Mouse (Mus musculus) midbrain, embryonic 12.5 days (tissue): ENCODE data around the gene Eif2d. TPM values are rescaled to one million over a fixed set of nuclear protein-coding genes. Genes with fewer than 3 reads are reported as not detected.

ENCODE experiments used
- ATAC-seq: fragments of 200-750 bp; cut with Nextera tagmentation; 2 replicates; pipeline ENCODE4 v1.8.0; 2017; ENCODE audit warnings: low read depth, moderate TSS enrichment, moderate library complexity; ENCODE audit not compliant: low FRiP score
- H3K27ac ChIP-seq: fragments of 300-500 bp; sonication (generic); replicated peaks from 2 replicates; pipeline ENCODE4 v1.5.1; 2016; ENCODE audit warnings: mild to moderate bottlenecking
- H3K27me3 ChIP-seq: fragments of 300-500 bp; sonication (generic); 2 replicates; pipeline ENCODE4 v1.6.1; 2016; ENCODE audit warnings: mild to moderate bottlenecking
- H3K36me3 ChIP-seq: fragments of 300-500 bp; sonication (generic); 2 replicates; pipeline ENCODE4 v1.6.1; 2016
- H3K4me1 ChIP-seq: fragments of 300-500 bp; sonication (generic); 2 replicates; pipeline ENCODE4 v1.6.1; 2016
- H3K4me2 ChIP-seq: fragments of 300-500 bp; sonication (generic); replicated peaks from 2 replicates; pipeline ENCODE4 v1.6.1; 2016; ENCODE audit warnings: mild to moderate bottlenecking, moderate library complexity
- H3K4me3 ChIP-seq: fragments of 300-500 bp; sonication (generic); 2 replicates; pipeline ENCODE4 v1.5.1; 2016; ENCODE audit warnings: mild to moderate bottlenecking
- H3K9ac ChIP-seq: fragments of 300-500 bp; sonication (generic); replicated peaks from 2 replicates; pipeline ENCODE4 v1.6.1; 2016; ENCODE audit warnings: mild to moderate bottlenecking, moderate library complexity
- H3K9me3 ChIP-seq: fragments of 300-500 bp; sonication (generic); 2 replicates; pipeline ENCODE4 v1.6.1; 2016; ENCODE audit warnings: mild to moderate bottlenecking
- WGBS: fragments of 180-500 bp; shearing (Covaris S2); methylation state at CpG from one replicate; pipeline ENCODE4 v1.1.7; 2016; 5-methylcytosine and 5-hydroxymethylcytosine counted together
- polyA plus RNA-seq: library from polyadenylated mRNA; unstranded; fragments of >200 nt; fragmentation: Nextera tagmentation; extraction: Ambion mirVana; gene quantifications from 2 replicates; pipeline ENCODE4 v1.2.1, GENCODE M21; 2016

Gene Eif2d
- polyA plus RNA-seq = 50.9 and 54.4 TPM in 2 replicates

DNA sequence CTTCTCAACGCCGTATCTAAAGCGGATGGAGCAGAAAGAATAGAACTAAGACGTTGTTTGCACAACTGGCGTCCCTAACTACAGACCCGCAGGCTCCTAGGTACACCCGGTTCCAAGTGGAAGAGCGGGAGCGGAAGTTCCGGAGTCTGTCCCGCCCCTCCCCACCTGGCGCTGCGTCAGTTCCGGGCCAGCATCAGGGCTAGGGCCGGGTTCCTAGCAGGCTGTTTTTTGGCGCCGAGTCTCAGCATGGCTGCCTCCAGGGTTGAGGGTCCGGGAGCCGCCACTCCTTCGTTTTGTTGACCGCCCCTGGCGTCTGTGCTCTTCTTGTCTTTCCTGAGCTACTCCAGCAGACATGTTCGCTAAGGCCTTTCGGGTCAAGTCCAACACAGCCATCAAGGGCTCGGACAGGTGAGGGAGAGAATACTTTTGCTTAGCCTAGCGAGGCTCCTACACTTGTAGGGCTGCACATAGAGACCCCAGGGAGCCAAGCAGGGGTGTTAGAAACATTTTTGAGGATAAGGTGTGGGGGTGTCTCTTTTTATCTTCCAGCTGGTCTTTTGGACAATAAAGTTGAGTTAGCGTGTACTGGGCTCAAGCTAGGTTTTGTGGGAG lies at the start of gene Eif2d:
Gene Eif2d, plus strand, starts transcription at position 164 of the 612 bp plus-strand sequence.
- peak within 1 kb of the TSS; percentile 87 for H3K4me2 ChIP-seq
- peak within 1 kb of the TSS; percentile 65 for H3K9ac ChIP-seq
- H3K36me3 ChIP-seq = peaks cover 3% of the 10 kb centered on the region
- H3K4me1 ChIP-seq = peaks cover 10% of the 10 kb centered on the region
- H3K9me3 ChIP-seq = no peaks in the 10 kb centered on the region
- H3K27me3 ChIP-seq = peaks cover 8% of the 10 kb centered on the region
- ATAC-seq = peak; percentile 99
- H3K4me3 ChIP-seq = peak within 1 kb of the TSS; percentile 58
- WGBS = under 1% methylated on average over 27 of the region's 27 CpGs
- 0 out of 2 replicates have a peak within 1 kb of the TSS, but pooled peaks have one; percentile 15 for H3K27ac ChIP-seq

DNA sequence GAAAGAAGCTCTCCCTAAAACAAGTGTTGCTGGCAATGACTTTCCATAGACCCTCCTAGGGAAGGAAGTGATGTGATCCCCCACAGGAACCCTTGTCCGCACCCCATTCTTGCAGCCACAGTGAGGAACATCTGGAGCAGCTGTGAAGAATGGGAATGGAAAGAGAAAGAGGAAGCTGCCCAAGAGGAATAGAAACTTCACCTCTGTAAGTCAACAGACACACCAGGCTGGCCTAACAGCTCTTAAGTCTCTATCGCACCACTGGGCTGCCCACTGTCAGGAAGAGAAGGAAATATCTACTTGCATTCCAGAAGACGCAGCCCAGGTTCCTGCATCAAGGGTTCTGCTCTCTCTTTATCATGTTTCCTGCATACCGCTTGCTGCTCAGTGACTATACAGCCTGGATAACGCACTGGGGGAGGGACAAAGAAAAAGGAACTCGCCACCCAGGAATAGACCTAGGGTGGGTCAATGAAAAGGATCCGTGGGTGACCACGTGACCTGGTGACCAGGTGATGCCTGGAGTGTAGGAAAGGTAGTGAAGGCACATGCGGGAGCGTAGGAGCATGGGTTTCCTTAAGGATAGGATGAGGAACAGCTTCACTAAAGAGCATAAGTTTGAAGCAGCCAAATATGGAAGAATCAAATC lies 49.1 kb upstream of the Eif2d start:
- H3K4me2 ChIP-seq = no peak overlapping the region
- H3K36me3 ChIP-seq = no peaks in the 10 kb centered on the region
- H3K4me1 ChIP-seq = no peaks in the 10 kb centered on the region
- H3K27me3 ChIP-seq = peaks cover 5% of the 10 kb centered on the region; the same call in 1 of the 2 replicates
- H3K9me3 ChIP-seq = no peaks in the 10 kb centered on the region
- no peak overlapping the region for H3K4me3 ChIP-seq
- ATAC-seq = no peak
- H3K27ac ChIP-seq = no peak overlapping the region
- H3K9ac ChIP-seq = no peak overlapping the region
- WGBS = 84% methylated on average over 10 of the region's 10 CpGs

DNA sequence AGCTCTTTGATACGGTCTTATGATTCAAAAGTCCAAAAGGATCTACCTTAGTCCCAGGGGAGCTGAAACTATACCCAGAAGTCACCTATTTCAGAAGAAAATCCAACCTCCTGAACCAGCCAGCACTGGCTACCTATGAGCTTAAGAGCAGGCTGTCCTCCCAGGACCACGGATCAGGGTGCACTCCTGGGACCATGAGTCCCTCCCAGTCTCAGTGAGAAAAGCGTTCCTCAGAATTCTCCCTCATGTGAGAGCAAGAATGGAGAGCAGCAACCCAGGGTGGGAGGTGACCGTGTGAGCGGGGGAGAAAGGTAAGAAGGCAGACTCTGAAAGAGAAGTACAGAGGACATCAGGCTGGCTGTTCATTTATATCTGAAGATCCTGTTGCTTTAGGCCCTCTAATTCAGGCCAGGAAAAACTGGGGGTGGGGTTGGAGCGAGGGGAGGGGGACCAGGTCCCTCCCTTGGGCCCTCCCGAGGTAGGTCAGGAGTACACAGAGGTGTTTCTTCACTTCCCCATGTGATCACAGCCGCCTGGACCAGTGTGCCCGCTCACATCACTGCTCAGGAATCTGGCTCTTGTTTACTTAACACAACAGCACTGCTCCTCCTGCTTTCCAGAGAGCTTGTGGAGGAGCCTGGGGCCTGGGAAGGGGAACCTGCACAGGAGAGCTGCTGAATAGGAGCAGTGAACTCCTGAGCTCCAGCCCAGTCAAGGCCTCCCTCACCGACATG lies 45.2 kb upstream of the Eif2d start:
- no peaks in the 10 kb centered on the region for H3K4me1 ChIP-seq
- no peaks in the 10 kb centered on the region for H3K9me3 ChIP-seq
- H3K9ac ChIP-seq = no peak overlapping the region
- H3K27ac ChIP-seq = no peak overlapping the region
- 72% methylated on average over 10 of the region's 10 CpGs for WGBS
- no peak overlapping the region for H3K4me3 ChIP-seq
- H3K4me2 ChIP-seq = no peak overlapping the region
- no peak for ATAC-seq
- no peaks in the 10 kb centered on the region for H3K27me3 ChIP-seq
- no peaks in the 10 kb centered on the region for H3K36me3 ChIP-seq

DNA sequence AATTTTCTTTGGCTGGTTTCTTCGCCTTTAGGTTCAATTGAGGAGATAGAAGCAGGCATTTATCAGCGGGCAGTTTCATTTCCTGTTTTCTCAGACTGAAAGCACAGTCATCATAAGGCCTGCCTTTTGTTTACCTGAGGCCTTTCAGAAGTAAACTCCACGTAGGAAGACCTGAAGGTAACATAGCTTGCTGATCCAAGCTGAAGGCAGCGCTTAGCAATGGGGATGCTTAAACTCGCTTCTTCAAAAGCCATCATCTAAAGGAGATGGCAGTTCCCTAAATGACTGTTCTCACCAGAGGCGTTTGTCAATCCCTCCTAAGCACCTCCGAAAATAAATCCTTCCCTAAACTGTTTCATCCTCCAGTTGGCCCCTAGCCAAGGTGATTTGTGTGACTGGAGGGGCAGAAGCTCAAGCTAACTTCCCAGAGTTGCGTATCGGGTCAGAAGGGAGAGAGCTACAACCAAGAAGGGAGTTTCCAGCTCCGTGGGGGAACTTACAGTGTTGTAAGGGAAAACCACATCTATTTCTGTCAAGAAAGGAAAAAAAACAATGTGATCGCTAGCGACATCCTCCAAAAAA lies 42.4 kb upstream of the Eif2d start:
- 87% methylated on average over 12 of the region's 12 CpGs for WGBS

DNA sequence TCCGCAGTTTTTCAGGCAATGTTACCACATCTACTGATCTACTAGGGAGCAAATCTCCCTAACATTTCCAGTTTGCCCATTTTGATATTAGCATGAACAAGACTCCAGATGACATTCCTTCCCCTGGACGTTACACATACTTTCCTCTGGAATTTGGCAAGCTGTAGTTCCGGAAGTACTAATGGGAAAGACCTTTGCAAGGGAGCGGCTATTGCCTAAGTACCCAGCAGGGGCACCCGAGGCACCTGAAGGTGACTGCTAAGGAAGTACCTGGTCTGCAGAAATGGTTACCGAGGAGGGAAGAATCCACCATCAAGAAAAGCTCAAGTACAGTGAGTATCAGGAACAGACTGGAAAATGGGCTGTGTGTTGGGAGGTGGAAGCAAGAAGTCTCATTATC lies 40.4 kb upstream of the Eif2d start:
- Histone ChIP-seq H3K36me3 (no peaks in the 10 kb centered on the region), H3K9me3 (no peaks in the 10 kb centered on the region), H3K27me3 (0 out of 2 replicates have a peak, but pooled peaks cover 7% of the 10 kb centered on the region), H3K4me3 (no peak overlapping the region), H3K9ac (no peak overlapping the region), H3K27ac (no peak overlapping the region), H3K4me2 (no peak overlapping the region), H3K4me1 (peaks cover 13% of the 10 kb centered on the region)
- 50% methylated on average over 6 of the region's 6 CpGs for WGBS
- no peak for ATAC-seq

More for the DNA sequence above, 42.4 kb upstream of the Eif2d start:
- Histone ChIP-seq H3K27me3 (0 out of 2 replicates have a peak, but pooled peaks cover 7% of the 10 kb centered on the region), H3K36me3 (no peaks in the 10 kb centered on the region), H3K27ac (no peak overlapping the region), H3K4me3 (no peak overlapping the region), H3K4me1 (0 out of 2 replicates have a peak, but pooled peaks cover 2% of the 10 kb centered on the region), H3K4me2 (no peak overlapping the region), H3K9ac (no peak overlapping the region), H3K9me3 (no peaks in the 10 kb centered on the region)
- no peak for ATAC-seq

DNA sequence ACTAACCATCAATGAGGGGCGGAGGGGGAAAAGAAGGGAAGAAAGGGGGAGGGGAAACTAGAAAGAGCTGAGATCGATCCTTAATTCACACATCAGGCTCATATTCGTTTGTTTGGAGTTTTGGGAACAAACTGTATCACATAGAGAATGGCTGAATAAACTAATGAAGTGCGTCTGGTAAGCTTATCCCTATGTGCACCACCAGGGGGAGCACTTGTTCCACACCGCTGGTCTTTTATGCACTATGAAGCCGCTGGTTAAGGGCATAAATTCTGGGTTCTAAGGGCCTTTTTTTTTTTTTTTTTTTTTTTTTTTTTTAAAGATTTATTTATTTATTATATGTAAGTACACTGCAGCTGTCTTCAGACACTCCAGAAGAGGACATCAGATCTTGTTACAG lies 37.0 kb upstream of the Eif2d start:
- H3K27me3 ChIP-seq = 0 out of 2 replicates have a peak, but pooled peaks cover 10% of the 10 kb centered on the region
- H3K9ac ChIP-seq = no peak overlapping the region
- H3K4me1 ChIP-seq = peaks cover 13% of the 10 kb centered on the region
- ATAC-seq = no peak
- H3K4me3 ChIP-seq = no peak overlapping the region
- no peaks in the 10 kb centered on the region for H3K36me3 ChIP-seq
- no peaks in the 10 kb centered on the region for H3K9me3 ChIP-seq
- H3K27ac ChIP-seq = no peak overlapping the region
- WGBS = 20% methylated on average over 6 of the region's 6 CpGs
- H3K4me2 ChIP-seq = no peak overlapping the region

DNA sequence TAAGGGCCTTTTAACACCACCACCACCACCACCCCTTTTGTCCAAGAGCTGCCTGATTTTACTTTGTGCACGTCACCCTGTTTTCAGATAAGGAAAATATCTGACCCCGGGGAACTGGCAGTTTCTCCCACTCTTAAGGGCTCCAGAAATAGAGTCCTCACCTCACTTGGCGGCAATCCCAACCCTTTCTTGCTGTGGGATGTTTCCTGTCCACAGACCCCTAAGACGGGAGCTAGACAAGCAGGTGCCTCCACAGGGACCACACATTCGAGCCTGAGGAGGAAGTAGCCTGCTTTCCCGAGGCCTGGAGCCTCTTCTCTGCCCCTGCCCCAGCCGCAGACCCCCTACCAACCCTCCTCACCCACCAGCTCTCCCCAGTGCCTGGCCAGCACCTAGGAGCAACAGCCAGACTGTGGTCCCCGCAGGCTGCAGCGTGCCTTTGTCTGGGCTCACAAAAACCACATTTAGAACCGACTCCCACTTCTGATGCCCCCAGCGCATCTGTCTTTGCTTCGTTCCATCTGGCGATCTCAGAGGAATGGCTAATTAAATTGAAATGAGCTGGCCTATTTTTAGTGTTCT lies 36.5 kb upstream of the Eif2d start:
- Histone ChIP-seq H3K9me3 (no peaks in the 10 kb centered on the region), H3K27ac (peak overlapping the region; percentile 84), H3K9ac (no peak overlapping the region), H3K4me2 (0 out of 2 replicates have a peak overlapping the region, but pooled peaks have one; percentile 11), H3K4me3 (no peak overlapping the region), H3K27me3 (0 out of 2 replicates have a peak, but pooled peaks cover 10% of the 10 kb centered on the region), H3K36me3 (no peaks in the 10 kb centered on the region), H3K4me1 (peaks cover 13% of the 10 kb centered on the region)
- ATAC-seq = peak; percentile 64
- 46% methylated on average over 13 of the region's 13 CpGs for WGBS

DNA sequence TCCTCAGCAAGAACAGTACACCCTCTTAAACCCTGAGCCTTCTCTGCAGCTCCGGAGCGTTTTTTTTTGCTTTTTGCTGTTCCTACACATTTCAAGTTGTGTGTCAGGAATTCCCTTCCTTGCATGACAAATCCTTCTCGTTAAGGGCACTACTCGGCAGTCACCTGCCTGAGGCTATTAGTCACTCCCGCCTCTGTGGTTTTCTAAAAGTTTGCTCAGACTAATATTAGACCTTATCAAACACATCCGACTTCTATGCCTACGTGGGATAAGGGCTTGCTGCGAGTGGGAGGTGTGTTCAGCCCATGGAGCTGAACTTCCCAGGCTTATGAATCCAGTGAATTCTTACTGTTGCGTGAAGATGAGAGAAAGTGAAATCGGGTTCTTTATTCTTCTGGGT lies 34.5 kb upstream of the Eif2d start:
- no peak overlapping the region for H3K9ac ChIP-seq
- WGBS = 77% methylated on average over 10 of the region's 10 CpGs
- H3K4me3 ChIP-seq = no peak overlapping the region
- no peaks in the 10 kb centered on the region for H3K9me3 ChIP-seq
- peaks cover 13% of the 10 kb centered on the region for H3K4me1 ChIP-seq
- no peak for ATAC-seq
- no peak overlapping the region for H3K27ac ChIP-seq
- 0 out of 2 replicates have a peak, but pooled peaks cover 10% of the 10 kb centered on the region for H3K27me3 ChIP-seq
- H3K4me2 ChIP-seq = no peak overlapping the region
- no peaks in the 10 kb centered on the region for H3K36me3 ChIP-seq

DNA sequence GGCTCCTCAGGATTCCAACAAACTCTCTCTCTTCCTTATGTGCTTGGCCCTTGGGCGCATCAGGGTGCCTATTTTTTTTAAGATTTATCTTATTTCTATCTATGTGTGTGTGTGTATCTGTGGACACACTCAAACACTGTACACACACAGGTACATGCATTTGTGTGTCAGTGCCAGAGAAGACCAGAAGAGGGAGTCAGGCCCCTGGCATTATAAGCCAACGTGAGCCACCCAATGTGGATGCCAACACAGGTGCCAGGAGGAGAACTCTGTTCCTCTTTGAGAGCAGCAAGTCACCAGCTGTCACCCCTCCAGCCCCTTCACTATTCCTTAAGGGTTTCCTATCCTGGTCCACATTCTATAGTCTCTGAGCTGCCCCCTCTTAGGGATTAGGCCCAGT lies 34.0 kb upstream of the Eif2d start:
- Histone ChIP-seq H3K4me3 (no peak overlapping the region), H3K4me2 (no peak overlapping the region), H3K36me3 (no peaks in the 10 kb centered on the region), H3K9ac (no peak overlapping the region), H3K27me3 (0 out of 2 replicates have a peak, but pooled peaks cover 10% of the 10 kb centered on the region), H3K4me1 (peaks cover 13% of the 10 kb centered on the region), H3K27ac (no peak overlapping the region), H3K9me3 (no peaks in the 10 kb centered on the region)
- ATAC-seq = no peak
- 84% methylated on average over 2 of the region's 2 CpGs for WGBS

DNA sequence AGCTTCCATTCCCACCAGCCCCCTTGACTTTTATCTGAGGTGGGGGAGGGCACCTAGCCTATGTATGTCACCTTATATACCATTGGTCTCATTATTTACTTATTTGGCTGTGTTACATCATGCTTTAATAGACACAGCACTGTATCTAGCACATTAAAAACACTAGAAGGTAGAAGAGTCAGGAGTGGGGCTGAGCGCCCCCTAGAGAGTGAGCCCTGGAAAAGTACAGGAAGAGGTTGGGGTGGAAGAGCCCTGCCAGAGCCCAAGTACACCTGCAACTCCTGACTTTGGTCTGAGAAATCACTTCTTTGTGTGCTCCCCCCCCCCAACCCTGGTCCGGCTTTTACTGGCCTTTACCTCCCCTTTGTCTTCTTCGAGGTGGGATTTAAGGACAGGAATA lies 31.0 kb upstream of the Eif2d start:
- ATAC-seq = no peak

DNA sequence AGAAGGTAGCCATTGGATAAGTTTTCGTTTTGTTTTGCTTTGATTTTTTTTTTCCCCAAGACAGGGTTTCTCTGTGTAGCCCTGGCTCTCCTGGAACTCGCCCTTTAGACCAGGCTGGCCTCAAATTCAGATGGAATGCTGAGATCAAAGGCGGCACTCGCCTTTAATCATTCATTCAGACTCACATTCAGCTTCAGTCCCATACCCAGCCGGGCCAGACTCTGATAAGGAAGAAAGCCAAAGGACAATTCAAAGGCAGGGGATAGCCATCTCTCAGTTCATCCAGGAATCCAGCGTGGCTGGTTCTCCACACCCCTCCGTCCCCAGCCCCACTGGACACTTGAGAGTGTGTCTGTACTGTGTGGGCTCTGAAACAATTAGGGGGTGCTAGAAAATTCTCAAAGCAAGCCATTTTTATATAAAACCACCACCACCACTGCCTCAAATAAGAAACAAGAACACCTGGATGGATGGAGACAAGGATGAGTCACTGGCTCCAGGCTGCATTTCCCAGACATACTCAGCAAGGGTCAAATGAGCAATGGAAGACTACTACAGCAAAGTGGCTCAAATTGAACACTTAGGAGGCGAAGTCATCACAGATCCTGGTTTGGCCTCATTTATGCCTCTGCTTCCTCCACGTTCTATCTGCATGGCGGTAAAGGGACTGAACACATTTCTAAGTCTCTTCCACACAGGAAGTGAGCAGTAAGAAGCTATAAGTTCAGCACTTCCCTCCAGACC lies 29.3 kb upstream of the Eif2d start:
- Histone ChIP-seq H3K9ac (no peak overlapping the region), H3K27ac (no peak overlapping the region), H3K27me3 (0 out of 2 replicates have a peak, but pooled peaks cover 4% of the 10 kb centered on the region), H3K4me1 (no peaks in the 10 kb centered on the region), H3K4me3 (no peak overlapping the region), H3K4me2 (no peak overlapping the region), H3K9me3 (no peaks in the 10 kb centered on the region), H3K36me3 (peaks cover 23% of the 10 kb centered on the region)
- no peak for ATAC-seq
- WGBS = 76% methylated on average over 10 of the region's 10 CpGs

More for the DNA sequence above, 31.0 kb upstream of the Eif2d start:
- Histone ChIP-seq H3K9ac (no peak overlapping the region), H3K9me3 (no peaks in the 10 kb centered on the region), H3K4me2 (no peak overlapping the region), H3K4me3 (no peak overlapping the region), H3K27me3 (0 out of 2 replicates have a peak, but pooled peaks cover 4% of the 10 kb centered on the region), H3K27ac (no peak overlapping the region), H3K4me1 (peaks cover 4% of the 10 kb centered on the region), H3K36me3 (peaks cover 6% of the 10 kb centered on the region)
- WGBS = 50% methylated on average over 3 of the region's 3 CpGs
